Mouse (Mus musculus) activated CD4-positive, CD25-positive, alpha-beta regulatory T cell, adult 4 months (primary cell): Measurements from ENCODE around the gene Cfap43. TPM values are rescaled to one million over a fixed set of nuclear protein-coding genes. Genes with fewer than 3 reads are reported as not detected.

ENCODE experiments used
- ATAC-seq: one replicate; pipeline ENCODE4 v1.8.0; 2017
- polyA plus RNA-seq, 2 experiments: library from polyadenylated mRNA; unstranded; fragments of 100-300 nt; shearing (Covaris generic); gene quantifications; one replicate each; pipeline ENCODE4 v1.2.1; 2017

Cfap43 gene
- polyA plus RNA-seq, 2 experiments from 2014 or later = 0.28 to 0.32 TPM

DNA sequence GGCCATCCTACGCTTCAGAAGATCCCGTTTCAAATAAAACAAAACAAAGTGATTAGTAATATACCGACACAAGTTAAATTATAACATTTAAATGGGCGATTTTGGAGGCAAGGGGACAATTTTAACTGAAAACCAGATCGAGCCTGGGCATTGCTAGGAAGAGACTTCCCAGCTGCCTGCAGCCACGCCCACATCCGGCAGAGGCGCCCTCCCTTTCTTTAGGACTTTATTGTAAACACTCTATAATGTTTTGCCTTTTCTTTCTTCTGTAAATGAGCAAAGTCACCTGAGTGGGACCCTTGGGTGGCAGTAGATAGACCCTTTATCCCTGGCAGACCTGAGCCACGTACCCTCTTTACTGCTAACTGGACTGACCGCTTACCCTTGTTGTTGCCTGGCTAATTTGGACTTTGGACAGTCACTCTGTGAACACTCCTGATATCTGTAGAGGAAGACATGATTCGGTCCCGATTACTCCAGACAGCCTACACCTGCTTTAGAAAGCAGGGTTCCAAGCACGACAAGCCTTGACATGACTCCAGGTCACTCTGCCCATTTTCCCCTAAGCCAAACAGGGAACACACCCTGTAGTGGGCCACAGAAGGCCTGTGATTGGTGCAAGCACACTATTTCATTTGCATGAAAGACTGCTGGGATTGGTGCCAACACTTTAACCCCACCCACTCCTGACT, 213.9 kb downstream of the Cfap43 start:
- ATAC-seq = no peak

DNA sequence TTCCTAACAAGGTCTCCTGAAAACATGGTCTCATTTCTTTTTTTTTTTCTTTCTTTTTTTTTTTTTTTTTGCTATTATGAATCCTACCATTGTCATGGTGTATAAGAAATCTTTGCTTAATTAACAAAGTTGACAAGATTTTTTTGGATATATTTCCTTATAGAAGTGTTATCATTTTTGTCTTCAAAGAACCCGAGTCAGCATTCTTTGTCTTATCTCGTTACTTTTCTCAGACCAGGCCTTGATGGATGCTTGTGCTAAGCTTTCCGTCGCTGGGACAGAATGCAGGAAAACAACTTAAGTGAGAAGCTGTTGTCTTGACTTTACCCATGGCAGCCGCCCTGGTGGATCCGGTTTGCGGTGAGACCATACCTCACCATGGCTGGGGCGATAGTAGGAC, 218.6 kb downstream of the Cfap43 start:
- no peak for ATAC-seq

DNA sequence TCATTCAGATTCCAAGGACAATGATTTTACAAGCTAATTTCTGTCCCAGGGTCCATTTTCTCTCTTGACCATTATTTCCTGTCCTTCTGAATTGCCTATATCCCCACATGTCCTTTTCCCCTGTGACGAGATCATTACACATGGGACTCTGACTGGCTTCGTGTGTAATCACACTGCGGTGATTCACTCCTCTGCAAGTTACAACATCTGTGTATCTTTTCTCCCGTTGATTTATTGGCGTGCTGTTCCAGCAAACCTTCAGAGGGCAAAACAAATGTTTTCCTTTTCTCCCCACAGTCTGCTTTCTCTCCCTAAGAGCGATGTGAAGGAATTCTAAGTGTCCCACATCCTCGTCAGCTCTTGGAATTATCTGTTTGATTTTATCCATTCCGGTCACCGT, 219.3 kb downstream of the Cfap43 start:
- no peak for ATAC-seq

DNA sequence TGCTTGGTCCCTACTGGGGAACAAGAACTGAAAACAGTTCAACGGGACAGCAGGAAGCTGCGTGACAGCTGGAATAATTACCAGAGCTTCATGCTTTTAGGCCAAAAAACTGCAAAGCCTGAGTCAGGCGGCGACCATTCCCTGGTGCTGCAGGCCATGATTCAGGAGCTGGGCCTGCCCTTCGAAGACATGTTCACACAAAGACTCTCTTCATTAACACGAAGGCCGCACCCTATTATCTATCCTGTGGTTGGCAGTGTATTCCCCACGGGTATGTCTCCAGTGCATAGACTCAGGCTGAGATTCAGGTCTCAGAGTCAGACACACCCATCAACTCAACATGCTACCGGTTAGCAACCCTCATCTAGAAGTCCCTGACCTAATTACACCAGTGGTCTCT, 220.8 kb downstream of the Cfap43 start:
- ATAC-seq = no peak

DNA sequence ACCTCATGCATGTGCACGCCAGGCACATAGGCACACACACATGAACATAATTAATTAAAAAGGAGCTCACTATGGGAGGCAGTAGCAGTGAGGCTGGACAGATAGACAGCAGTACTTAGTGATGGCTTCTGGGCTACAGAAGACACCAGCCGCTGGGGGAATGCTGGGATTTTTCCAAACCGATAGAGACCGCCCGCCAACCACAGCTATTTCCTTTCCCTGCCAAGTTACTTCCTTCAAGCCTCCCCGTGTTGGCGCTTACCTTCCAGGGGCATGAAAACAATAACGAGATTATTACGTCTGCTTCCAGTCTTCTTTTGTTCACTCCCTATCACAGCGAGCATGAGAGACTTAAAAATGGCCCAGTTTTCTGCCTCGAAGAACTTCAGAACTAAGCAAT, 222.0 kb downstream of the Cfap43 start:
- ATAC-seq = no peak

DNA sequence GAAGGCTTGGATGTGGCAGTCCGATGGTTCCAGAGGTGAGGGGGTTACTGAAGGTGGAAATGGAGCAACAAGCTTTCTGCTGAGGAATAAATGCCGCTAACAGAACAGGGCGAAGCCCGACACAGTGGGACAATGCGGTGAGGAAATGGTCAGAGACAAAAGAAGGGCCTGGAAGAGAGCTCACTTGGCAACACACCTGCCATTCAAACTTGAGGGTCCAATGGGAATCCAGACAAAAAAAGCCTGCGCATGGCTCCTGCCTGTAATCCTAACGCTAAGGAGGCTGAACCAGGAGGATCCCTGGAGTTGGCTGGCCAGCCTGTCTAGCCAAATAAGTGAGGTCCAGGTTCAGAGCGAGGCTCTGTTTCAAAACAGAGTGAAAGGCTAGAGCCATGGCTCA, 222.7 kb downstream of the Cfap43 start:
- ATAC-seq = no peak

DNA sequence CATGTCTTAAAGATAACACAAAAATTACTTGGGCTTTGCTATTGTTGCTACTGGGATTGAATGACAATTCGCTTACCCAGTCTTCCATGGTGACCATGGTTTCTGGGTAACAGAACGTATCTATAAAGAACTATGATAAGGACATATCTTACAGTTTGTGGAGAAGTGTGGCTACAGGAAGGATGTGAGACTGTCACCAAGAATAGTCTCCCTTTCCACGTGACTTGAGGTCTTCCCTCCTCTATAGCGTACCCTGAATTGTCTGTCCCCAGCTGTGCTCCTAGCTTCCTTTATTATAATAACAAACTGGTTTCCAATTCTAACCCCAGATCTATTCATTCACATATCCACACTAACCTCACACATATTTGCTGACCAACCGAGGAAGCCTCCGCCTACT, 223.4 kb downstream of the Cfap43 start:
- ATAC-seq = no peak

DNA sequence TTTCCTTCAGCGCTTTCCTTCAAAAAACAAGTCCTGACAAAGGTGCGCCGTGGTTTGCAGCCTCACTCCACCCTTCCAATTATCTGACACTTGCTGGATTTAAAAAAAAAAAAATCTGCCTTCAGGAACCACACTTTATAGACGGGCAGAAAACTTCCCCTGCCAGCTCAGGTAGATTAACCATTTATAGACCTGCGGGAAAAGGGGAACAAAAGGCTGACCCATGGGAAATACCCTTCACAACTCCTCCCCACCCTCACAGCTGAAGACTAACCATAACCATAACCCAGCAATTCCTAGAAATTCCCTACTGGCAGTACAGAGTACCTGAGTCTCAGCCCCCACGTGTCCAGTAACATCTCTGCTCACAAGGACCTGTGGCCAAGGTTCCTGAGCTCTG, 227.1 kb downstream of the Cfap43 start, which contains the start of gene Col17a1:
Gene Col17a1, minus strand, starts transcription at position 101 of the 400 bp plus-strand sequence.
- ATAC-seq = no peak

DNA sequence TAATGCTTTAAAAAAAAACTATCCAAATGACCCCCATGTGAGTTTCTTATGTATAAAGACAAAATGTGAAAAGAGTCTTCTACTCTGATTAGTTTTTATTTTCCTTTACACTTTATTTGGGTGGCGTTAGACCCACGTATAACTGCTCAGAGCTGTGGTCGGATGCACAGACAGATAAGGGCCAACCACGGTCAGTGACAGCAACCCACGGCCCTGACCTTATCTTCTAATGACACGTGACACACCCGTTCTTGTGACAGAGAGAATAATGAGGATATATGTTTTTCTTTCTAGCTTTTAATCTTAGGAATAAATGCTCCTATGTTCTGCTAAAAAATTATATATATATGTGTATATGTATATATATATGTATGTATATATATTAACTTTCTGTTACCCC, 229.5 kb downstream of the Cfap43 start:
- ATAC-seq = no peak

Other genes with a start within 250 kb of the Cfap43 start
- not detected for gene Col17a1, start 227.2 kb downstream of the Cfap43 start, polyA plus RNA-seq
- 100 to 1,000 TPM; 132 to 161 TPM for gene Sfr1, start 187.6 kb downstream of the Cfap43 start, polyA plus RNA-seq
- 10 to 100 TPM; 27.1 to 29.5 TPM for gene Gsto1, start 64.3 kb downstream of the Cfap43 start, polyA plus RNA-seq
- gene Gsto2, start 53.8 kb downstream of the Cfap43 start, polyA plus RNA-seq = under 1 TPM in 1 of 2 experiments, not detected in 1; 0.74 TPM
- 10 to 100 TPM in 1 of 2 experiments, 1 to 10 TPM in 1; 6.2 to 11.9 TPM for gene Itprip, start within 50 bp of the Cfap43 start, polyA plus RNA-seq
- gene Cfap58, start 18.4 kb upstream of the Cfap43 start, polyA plus RNA-seq = under 1 TPM in 1 of 2 experiments, not detected in 1; 0.37 TPM